Mouse (Mus musculus): ENCODE data around the gene Angptl4. TPM values are rescaled to one million over a fixed set of nuclear protein-coding genes. Genes with fewer than 3 reads are reported as not detected.

The Angptl4 gene
- polyA plus RNA-seq, 1 experiment from 2014 or later = 21.6 TPM

DNA sequence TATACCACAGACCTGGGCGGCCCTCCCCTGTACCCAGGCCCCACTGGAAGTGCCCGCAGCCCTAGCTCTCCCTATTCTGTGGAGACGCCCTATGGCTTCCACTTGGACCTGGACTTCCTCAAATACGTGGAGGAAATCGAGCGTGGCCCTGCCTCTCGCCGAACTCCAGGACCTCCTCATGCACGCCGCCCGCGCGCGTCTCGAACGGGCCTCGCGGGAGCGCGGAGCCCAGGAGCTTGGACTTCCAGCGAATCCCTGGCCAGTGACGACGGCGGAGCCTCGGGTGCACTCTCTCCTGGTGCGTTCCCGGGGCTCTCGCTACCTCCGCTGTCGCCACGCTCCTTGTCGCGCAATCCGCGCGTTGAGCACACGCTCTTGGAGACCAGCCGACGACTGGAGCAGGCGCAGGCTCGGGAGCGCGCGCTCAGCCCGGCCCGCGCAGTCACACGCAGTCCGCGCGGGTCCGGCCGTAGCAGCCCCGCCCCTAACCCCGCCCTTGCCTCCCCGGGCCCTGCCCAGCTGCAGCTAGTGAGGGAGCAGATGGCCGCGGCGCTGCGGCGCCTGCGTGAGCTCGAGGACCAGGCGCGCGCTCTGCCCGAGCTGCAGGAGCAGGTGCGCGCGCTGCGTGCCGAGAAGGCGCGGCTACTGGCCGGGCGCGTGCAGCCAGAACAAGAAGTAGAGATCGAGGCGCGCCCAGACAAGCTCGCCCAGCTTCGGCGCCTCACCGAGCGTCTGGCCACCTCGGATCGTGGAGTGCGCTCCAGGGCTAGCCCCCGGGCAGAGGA lies 35.7 kb upstream of the Angptl4 start:
- peak; percentile 97 for ATAC-seq (ENCODE audit: low FRiP score)
- 1% methylated on average over 88 of the region's 89 CpGs for WGBS
- 0 out of 2 replicates have a peak, but pooled peaks cover 2% of the 10 kb centered on the region for H3K27me3 ChIP-seq (replicated peaks)
- peak overlapping the region; percentile 60 for H3K4me3 ChIP-seq (replicated peaks)
- H3K9ac ChIP-seq (replicated peaks) = peak overlapping the region; percentile 75
- peak overlapping the region; percentile 79 for H3K4me2 ChIP-seq
- H3K9me3 ChIP-seq (replicated peaks) = no peaks in the 10 kb centered on the region
- peaks cover 34% of the 10 kb centered on the region for H3K36me3 ChIP-seq
- peaks cover 30% of the 10 kb centered on the region for H3K4me1 ChIP-seq
- peak overlapping the region; percentile 88 for H3K27ac ChIP-seq (replicated peaks)

DNA sequence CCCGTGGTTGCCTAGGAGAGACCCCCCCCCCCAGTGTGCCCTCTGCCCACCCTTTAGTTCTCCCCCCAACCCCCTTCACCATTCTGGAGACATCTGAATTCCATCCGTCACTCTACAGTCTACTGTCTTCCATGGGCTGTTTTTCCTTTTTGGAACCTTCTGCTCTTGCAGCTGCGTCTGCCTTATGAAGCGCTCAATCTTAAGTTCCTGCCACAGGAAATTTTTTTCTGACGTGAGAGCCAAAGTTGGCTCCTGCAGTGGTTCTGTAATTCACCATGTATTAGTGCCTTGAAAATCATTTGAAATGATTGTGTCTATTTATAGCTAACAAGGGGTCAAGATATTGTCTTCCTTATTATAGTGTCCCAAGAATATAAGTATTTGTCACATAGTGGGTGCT lies 35.0 kb upstream of the Angptl4 start:
- Histone ChIP-seq H3K9ac (replicated peaks) (peak overlapping the region; percentile 75; the same call in 1 of the 2 replicates), H3K27ac (replicated peaks) (peak overlapping the region; percentile 88; the same call in 1 of the 2 replicates), H3K4me1 (peaks cover 24% of the 10 kb centered on the region), H3K27me3 (replicated peaks) (0 out of 2 replicates have a peak, but pooled peaks cover 3% of the 10 kb centered on the region), H3K4me3 (replicated peaks) (peak overlapping the region; percentile 60), H3K4me2 (peak overlapping the region; percentile 79), H3K36me3 (peaks cover 26% of the 10 kb centered on the region), H3K9me3 (replicated peaks) (no peaks in the 10 kb centered on the region)
- WGBS = 70% methylated on average over 5 of the region's 5 CpGs
- ATAC-seq (ENCODE audit: low FRiP score) = no peak

DNA sequence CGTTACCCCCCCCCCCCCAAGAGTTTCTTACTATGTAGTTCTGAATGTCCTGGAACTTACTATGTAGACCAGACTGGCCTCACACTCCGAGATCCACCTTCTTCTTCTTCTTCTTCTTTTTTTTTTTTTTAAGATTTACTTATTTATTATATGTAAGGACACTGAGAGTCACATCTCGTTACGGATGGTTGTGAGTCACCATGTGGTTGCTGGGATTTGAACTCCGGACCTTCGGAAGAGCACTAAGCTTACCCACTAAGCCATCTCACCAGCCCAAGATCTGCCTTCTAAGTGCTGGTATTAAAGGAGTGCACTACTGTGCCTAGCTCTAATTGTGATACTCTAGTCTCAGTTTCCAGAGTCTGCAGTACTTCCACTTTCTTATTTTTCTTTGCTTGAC lies 33.8 kb upstream of the Angptl4 start:
- H3K36me3 ChIP-seq = peaks cover 15% of the 10 kb centered on the region
- peaks cover 28% of the 10 kb centered on the region for H3K4me1 ChIP-seq
- H3K4me2 ChIP-seq = no peak overlapping the region
- H3K9me3 ChIP-seq (replicated peaks) = no peaks in the 10 kb centered on the region
- 90% methylated on average over 6 of the region's 6 CpGs for WGBS
- H3K4me3 ChIP-seq (replicated peaks) = no peak overlapping the region
- H3K9ac ChIP-seq (replicated peaks) = no peak overlapping the region
- no peak for ATAC-seq (ENCODE audit: low FRiP score)
- peaks cover 10% of the 10 kb centered on the region; the same call in 1 of the 2 replicates for H3K27me3 ChIP-seq (replicated peaks)
- H3K27ac ChIP-seq (replicated peaks) = no peak overlapping the region

DNA sequence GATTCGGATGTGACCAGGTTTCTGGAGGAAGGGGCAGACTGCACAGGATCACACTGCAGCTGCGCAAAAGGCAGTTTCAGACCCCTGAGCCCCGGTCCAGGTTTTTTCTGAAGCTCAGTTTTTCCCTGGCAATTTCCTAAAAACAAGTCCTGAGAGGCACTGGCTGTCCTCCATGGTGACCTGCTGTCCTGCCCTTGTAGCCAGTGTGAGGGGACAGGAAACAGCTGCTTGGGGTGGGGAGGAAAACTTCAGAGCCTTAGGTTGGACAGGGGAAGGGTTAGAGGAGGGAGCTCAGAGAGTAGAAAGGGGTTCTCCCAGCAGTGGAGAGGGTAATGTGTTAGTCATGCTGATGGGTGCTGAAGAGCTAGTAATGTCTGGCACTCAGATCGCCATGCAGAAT lies 31.4 kb upstream of the Angptl4 start:
- WGBS = 78% methylated on average over 4 of the region's 4 CpGs

DNA sequence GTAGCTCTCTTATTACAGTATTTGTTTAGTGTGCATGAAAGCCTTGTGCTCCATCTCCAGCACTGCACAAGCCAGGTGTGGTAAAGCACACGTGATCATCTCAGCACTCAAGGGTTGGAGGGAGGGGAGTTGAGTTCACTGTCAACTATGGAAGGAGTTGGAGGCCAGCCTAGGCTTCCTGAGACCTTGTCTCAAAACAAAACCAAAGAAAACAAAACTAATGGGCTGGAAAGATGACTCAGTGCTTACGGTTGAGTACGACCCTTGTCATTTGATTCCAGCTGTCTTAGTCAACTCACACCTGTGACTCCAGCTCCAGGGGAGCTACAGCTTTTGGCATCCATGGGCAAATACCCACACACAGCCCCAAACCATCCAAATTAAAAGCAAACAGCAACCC lies 30.8 kb upstream of the Angptl4 start:
- H3K27me3 ChIP-seq (replicated peaks) = peaks cover 13% of the 10 kb centered on the region; the same call in 1 of the 2 replicates
- no peak overlapping the region for H3K4me3 ChIP-seq (replicated peaks)
- H3K9ac ChIP-seq (replicated peaks) = no peak overlapping the region
- H3K36me3 ChIP-seq = no peaks in the 10 kb centered on the region
- no peak for ATAC-seq (ENCODE audit: low FRiP score)
- H3K27ac ChIP-seq (replicated peaks) = no peak overlapping the region
- H3K9me3 ChIP-seq (replicated peaks) = no peaks in the 10 kb centered on the region
- H3K4me1 ChIP-seq = peaks cover 15% of the 10 kb centered on the region
- no peak overlapping the region for H3K4me2 ChIP-seq
- 49% methylated on average over 3 of the region's 3 CpGs for whole genome bisulfite sequencing

More for the DNA sequence above, 31.4 kb upstream of the Angptl4 start:
- no peak overlapping the region for H3K9ac ChIP-seq (replicated peaks)
- no peaks in the 10 kb centered on the region for H3K36me3 ChIP-seq
- H3K27ac ChIP-seq (replicated peaks) = no peak overlapping the region
- H3K4me1 ChIP-seq = peaks cover 18% of the 10 kb centered on the region
- ATAC-seq (ENCODE audit: low FRiP score) = no peak
- H3K27me3 ChIP-seq (replicated peaks) = peaks cover 13% of the 10 kb centered on the region; the same call in 1 of the 2 replicates
- no peaks in the 10 kb centered on the region for H3K9me3 ChIP-seq (replicated peaks)
- H3K4me2 ChIP-seq = no peak overlapping the region
- no peak overlapping the region for H3K4me3 ChIP-seq (replicated peaks)

DNA sequence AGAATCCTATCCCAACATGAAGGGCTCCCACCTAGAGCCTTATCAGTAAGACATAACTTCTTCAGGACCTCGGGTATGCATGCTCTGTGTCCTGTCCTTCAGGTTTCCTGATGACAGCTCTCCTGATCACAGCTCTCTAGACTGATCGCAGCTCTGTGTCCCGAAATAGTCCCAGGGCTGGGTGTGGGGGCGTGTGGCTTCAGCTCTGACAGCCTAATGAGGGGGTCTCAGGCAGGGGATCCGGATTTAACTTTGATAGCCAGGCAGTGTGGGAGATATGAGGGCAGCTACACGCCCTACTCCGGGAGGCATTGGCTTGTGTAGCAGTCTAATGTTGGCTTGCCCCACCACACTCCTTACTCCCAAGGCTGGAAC lies 29.5 kb upstream of the Angptl4 start:
- Histone ChIP-seq H3K27ac (replicated peaks) (no peak overlapping the region), H3K4me3 (replicated peaks) (peak overlapping the region; percentile 53), H3K36me3 (no peaks in the 10 kb centered on the region), H3K4me2 (peak overlapping the region; percentile 88), H3K4me1 (peaks cover 9% of the 10 kb centered on the region), H3K9ac (replicated peaks) (peak overlapping the region; percentile 8; the same call in 1 of the 2 replicates), H3K9me3 (replicated peaks) (no peaks in the 10 kb centered on the region), H3K27me3 (replicated peaks) (peaks cover 13% of the 10 kb centered on the region)
- 21% methylated on average over 7 of the region's 7 CpGs for WGBS
- ATAC-seq (ENCODE audit: low FRiP score) = no peak

DNA sequence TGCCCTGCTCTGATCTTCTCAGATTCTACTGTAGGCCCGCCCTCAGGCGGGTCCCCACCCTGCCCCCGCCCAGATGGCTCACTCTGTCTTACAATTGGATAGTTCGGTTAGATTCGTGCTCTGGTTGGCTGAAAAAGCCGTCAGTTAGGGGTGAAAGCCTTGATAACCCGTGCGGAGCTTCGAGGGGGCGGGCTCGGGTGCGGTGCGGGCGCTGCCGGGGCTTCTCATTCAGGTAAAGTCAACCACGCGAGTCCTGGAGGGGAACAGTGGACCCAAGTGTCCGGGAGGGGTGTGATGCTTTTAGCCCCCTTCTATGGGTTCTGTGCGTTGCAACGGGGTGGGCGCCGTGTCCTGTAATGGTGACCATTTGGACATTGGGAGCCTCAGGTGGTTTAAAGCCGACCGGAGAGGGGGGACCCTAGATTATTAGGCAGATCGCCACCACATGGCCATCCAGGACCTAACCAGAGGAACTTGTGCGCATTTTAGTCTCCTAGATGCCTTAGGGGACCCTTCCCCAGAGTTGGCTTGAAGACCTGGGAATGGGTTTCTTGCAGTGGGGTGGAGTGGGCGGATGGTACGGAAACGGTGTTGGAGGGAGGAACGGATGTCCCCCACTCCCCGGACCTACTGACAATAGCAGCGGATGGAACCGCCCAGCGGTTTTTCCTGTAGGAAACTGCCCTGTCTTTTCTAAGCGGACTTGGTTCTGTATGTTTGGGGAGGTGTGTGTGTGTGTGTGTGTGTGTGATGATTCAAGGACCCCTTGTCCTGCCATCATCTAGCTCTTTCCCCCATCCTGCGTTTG lies 28.9 kb upstream of the Angptl4 start, which contains the start of gene Kank3:
Gene Kank3, plus strand, starts transcription at position 186 of the 808 bp plus-strand sequence.
- Histone ChIP-seq H3K27ac (replicated peaks) (0 out of 2 replicates have a peak within 1 kb of the TSS, but pooled peaks have one; percentile 39), H3K27me3 (replicated peaks) (peaks cover 13% of the 10 kb centered on the region), H3K9me3 (replicated peaks) (no peaks in the 10 kb centered on the region), H3K4me1 (peaks cover 9% of the 10 kb centered on the region), H3K36me3 (no peaks in the 10 kb centered on the region), H3K4me2 (peak within 1 kb of the TSS; percentile 88), H3K9ac (replicated peaks) (peak within 1 kb of the TSS; percentile 56), H3K4me3 (replicated peaks) (peak within 1 kb of the TSS; percentile 53)
- ATAC-seq (ENCODE audit: low FRiP score) = peak; percentile 99
- WGBS = under 1% methylated on average over 36 of the region's 36 CpGs

DNA sequence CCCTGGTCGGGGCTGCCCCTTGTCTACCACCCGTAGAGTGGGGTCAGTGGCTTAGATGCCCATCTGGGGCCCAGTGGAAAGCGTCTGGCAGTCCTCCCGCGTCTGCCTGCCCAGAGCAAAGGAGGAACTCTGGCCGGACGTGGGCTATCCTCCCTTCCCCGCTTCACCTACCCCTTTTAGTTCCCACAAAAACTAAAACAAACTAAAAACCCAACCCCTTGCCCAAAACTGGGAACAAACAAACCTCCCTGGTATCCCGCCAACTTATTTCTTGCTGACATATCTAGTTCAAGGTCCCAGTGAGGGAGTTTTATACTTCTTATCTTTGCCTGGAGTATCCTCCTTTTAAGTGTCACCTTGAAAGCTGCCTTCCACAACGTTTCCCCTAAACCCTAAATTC lies 26.6 kb upstream of the Angptl4 start:
- ATAC-seq (ENCODE audit: low FRiP score) = no peak
- WGBS = 45% methylated on average over 10 of the region's 10 CpGs
- H3K9me3 ChIP-seq (replicated peaks) = no peaks in the 10 kb centered on the region

DNA sequence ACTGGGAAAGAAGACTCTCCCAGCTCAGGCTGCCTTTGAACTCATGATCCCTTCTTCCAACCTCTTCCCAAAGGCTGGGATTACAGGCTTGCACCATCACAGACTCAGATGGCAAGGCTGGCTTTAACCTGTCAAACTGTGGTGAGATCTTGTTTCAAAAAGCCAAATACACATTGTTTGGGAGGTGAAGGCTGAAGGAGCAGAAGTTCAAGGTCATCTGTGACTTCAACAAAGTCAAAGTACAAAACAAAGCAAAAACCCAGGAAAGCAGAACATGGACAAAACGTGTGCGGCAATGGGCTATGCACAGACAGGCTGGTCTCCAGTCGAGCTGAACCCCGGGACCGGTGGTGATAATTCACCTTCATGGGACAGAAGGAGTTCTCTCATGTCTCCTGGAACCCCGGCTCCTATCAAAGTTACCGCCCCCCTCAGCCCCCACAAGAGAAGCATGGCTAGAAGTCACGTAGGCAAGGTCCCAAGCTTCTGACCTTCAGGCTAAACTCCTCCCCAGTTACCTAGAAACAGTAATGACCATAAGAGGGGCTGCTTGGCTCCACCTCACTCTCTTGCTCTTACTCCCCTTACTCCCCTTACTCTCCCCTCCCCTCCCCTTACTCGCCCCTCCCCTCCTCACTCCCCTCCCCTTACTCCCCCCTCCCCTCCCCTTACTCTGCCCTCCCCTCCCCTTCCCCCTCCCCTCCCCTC lies 25.7 kb upstream of the Angptl4 start:
- no peak overlapping the region for H3K9ac ChIP-seq (replicated peaks)

More for the DNA sequence above, 26.6 kb upstream of the Angptl4 start:
- peaks cover 9% of the 10 kb centered on the region for H3K4me1 ChIP-seq
- H3K27me3 ChIP-seq (replicated peaks) = peaks cover 13% of the 10 kb centered on the region
- H3K9ac ChIP-seq (replicated peaks) = no peak overlapping the region
- no peaks in the 10 kb centered on the region for H3K36me3 ChIP-seq
- H3K4me2 ChIP-seq = no peak overlapping the region
- H3K27ac ChIP-seq (replicated peaks) = no peak overlapping the region
- H3K4me3 ChIP-seq (replicated peaks) = no peak overlapping the region

DNA sequence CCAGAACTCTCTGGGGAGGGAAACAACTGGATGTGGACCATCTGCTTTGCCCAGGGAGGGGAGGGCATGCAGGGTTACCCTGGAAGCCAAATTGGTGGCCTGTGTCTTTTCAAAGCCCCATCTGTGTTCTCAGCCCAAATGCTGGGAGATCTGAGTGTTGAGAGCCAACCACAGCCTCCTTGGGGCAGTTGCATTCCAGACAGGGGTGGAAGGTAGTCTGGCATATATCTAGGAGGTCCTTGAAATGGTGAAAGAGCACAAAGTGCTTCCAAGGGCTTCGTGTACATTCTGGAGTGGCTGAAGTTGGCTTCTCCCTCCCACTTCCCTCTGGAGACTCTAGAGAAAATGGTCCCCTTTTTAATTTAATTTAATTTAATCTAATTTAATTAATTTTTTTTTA lies 23.1 kb upstream of the Angptl4 start:
- no peak overlapping the region for H3K9ac ChIP-seq (replicated peaks)
- no peak for ATAC-seq (ENCODE audit: low FRiP score)
- no peaks in the 10 kb centered on the region for H3K4me1 ChIP-seq
- H3K27ac ChIP-seq (replicated peaks) = no peak overlapping the region
- H3K4me3 ChIP-seq (replicated peaks) = no peak overlapping the region
- peaks cover 3% of the 10 kb centered on the region for H3K27me3 ChIP-seq (replicated peaks)
- H3K36me3 ChIP-seq = no peaks in the 10 kb centered on the region
- WGBS = 60% methylated on average over 1 of the region's 1 CpGs
- H3K9me3 ChIP-seq (replicated peaks) = no peaks in the 10 kb centered on the region
- H3K4me2 ChIP-seq = no peak overlapping the region

More for the DNA sequence above, 25.7 kb upstream of the Angptl4 start:
- H3K4me3 ChIP-seq (replicated peaks) = no peak overlapping the region
- peaks cover 9% of the 10 kb centered on the region for H3K4me1 ChIP-seq
- WGBS = 62% methylated on average over 9 of the region's 9 CpGs
- peaks cover 11% of the 10 kb centered on the region for H3K27me3 ChIP-seq (replicated peaks)
- no peaks in the 10 kb centered on the region for H3K36me3 ChIP-seq
- no peaks in the 10 kb centered on the region for H3K9me3 ChIP-seq (replicated peaks)
- ATAC-seq (ENCODE audit: low FRiP score) = no peak
- no peak overlapping the region for H3K27ac ChIP-seq (replicated peaks)
- no peak overlapping the region for H3K4me2 ChIP-seq

DNA sequence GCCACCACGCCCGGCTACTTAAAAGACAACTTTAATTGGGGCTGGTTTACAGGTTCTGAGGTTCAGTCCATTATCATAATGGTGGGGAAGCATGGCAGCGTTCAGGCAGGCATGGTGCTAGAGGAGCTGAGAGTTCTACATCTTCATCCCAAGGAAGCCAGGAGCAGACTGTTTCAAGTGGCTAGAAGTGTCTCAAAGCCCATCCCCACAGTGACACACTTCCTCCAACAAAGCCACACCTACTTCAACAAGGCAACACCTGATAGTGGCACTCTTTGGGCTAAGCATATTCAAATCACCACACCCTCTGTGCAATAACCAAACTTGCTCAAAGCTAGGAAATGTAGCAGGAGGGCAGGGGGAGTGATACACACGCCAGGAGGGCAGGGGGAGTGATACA lies 22.6 kb upstream of the Angptl4 start:
- H3K4me3 ChIP-seq (replicated peaks) = no peak overlapping the region
- ATAC-seq (ENCODE audit: low FRiP score) = no peak
- no peaks in the 10 kb centered on the region for H3K9me3 ChIP-seq (replicated peaks)
- H3K4me2 ChIP-seq = no peak overlapping the region
- H3K27ac ChIP-seq (replicated peaks) = no peak overlapping the region
- WGBS = 63% methylated on average over 4 of the region's 4 CpGs
- H3K36me3 ChIP-seq = no peaks in the 10 kb centered on the region
- no peak overlapping the region for H3K9ac ChIP-seq (replicated peaks)
- no peaks in the 10 kb centered on the region for H3K4me1 ChIP-seq
- peaks cover 3% of the 10 kb centered on the region for H3K27me3 ChIP-seq (replicated peaks)

Data from neural tube, embryonic 15.5 days (tissue).